Comparison of ENCODE assay signal across 8 mouse cellular contexts in genomic region chr3:103852565-103853299, GRCm38 (mm10). TPM values are rescaled to one million over a fixed set of nuclear protein-coding genes. Genes with fewer than 3 reads are reported as not detected.
DNase-seq lines count a peak whose midpoint lies in the region; ATAC-seq lines count a peak whose summit lies in the region.

No protein-coding gene starts in this region.

- no peak overlapping the region for H3K9ac ChIP-seq in heart, embryonic 16.5 days (ENCODE audit: low read length)
- H3K9ac ChIP-seq in hindbrain, embryonic 14.5 days, result no peak overlapping the region

- H3K9me3 ChIP-seq in heart, embryonic 16.5 days (replicated peaks; ENCODE audit: control insufficient read depth, low read length), result no peaks in the 10 kb centered on the region
- no peaks in the 10 kb centered on the region for H3K9me3 ChIP-seq in embryonic facial prominence, embryonic 10.5 days
- no peaks in the 10 kb centered on the region for H3K9me3 ChIP-seq in hindbrain, embryonic 14.5 days (ENCODE audit: control insufficient read depth, low read length)

- intact Hi-C loops in heart, postnatal 25 days (cut with DNase I), result loop anchor here (5.0 kb wide), 1 partner anchor 35 kb away; no protein-coding TSS in a partner anchor
- intact Hi-C loops in left cerebral cortex, postnatal 14 days (cut with DNase I), result no loop called here

- DNase-seq in heart, postnatal 25 days (ENCODE audit: low spot score), result no peak
- peak; percentile 82 to 87 for DNase-seq in B cell, adult 2 months
- peak; percentile 66 for DNase-seq in adrenal gland, postnatal 10 days
- DNase-seq in embryonic facial prominence, embryonic 10.5 days (ENCODE audit: low spot score), result peak; percentile 10
- peak; percentile 59 to 63 for DNase-seq in left cerebral cortex, postnatal 14 days (ENCODE audit: low spot score in 2 of 2)
- DNase-seq in retina, postnatal 1 day, result peak; percentile 61
- no peak for DNase-seq in hindbrain, embryonic 14.5 days (ENCODE audit: low spot score)

- WGBS in heart, embryonic 16.5 days, result 50% methylated on average over 3 of the region's 3 CpGs
- 74% methylated on average over 3 of the region's 3 CpGs for WGBS in embryonic facial prominence, embryonic 10.5 days
- WGBS in hindbrain, embryonic 14.5 days, result 69% methylated on average over 3 of the region's 3 CpGs

- no peaks in the 10 kb centered on the region for H3K36me3 ChIP-seq in heart, embryonic 16.5 days (ENCODE audit: control insufficient read depth, insufficient read depth)
- H3K36me3 ChIP-seq in embryonic facial prominence, embryonic 10.5 days (replicated peaks), result no peaks in the 10 kb centered on the region
- no peaks in the 10 kb centered on the region for H3K36me3 ChIP-seq in hindbrain, embryonic 14.5 days (replicated peaks; ENCODE audit: control insufficient read depth, insufficient read depth)

- no peak overlapping the region for H3K4me2 ChIP-seq in heart, embryonic 16.5 days (ENCODE audit: low read depth, low read length)
- H3K4me2 ChIP-seq in hindbrain, embryonic 14.5 days (replicated peaks), result no peak overlapping the region

- no peaks in the 10 kb centered on the region for H3K27me3 ChIP-seq in heart, embryonic 16.5 days (ENCODE audit: control insufficient read depth, insufficient read depth, low read length)
- H3K27me3 ChIP-seq in embryonic facial prominence, embryonic 10.5 days (replicated peaks; ENCODE audit: low read depth, poor library complexity, severe bottlenecking), result no peaks in the 10 kb centered on the region
- no peaks in the 10 kb centered on the region for H3K27me3 ChIP-seq in hindbrain, embryonic 14.5 days (ENCODE audit: control insufficient read depth, insufficient read depth, low read length)

- ATAC-seq in heart, embryonic 16.5 days (replicated peaks; ENCODE audit: extremely low read depth, insufficient read depth, low FRiP score), result peak; percentile 32; the same call in 1 of the 2 replicates
- ATAC-seq in hindbrain, embryonic 14.5 days (ENCODE audit: low FRiP score), result no peak

- H3K27ac ChIP-seq in heart, embryonic 16.5 days (ENCODE audit: low read length), result no peak overlapping the region
- no peak overlapping the region for H3K27ac ChIP-seq in embryonic facial prominence, embryonic 10.5 days (replicated peaks)
- H3K27ac ChIP-seq in hindbrain, embryonic 14.5 days, result no peak overlapping the region

- no peaks in the 10 kb centered on the region for H3K4me1 ChIP-seq in heart, embryonic 16.5 days (ENCODE audit: control insufficient read depth, insufficient read depth, low read length)
- H3K4me1 ChIP-seq in embryonic facial prominence, embryonic 10.5 days, result no peaks in the 10 kb centered on the region
- H3K4me1 ChIP-seq in hindbrain, embryonic 14.5 days (replicated peaks; ENCODE audit: control insufficient read depth, insufficient read depth, low read length), result no peaks in the 10 kb centered on the region

- H3K4me3 ChIP-seq in heart, embryonic 16.5 days (ENCODE audit: low read length), result no peak overlapping the region
- no peak overlapping the region for H3K4me3 ChIP-seq in embryonic facial prominence, embryonic 10.5 days
- H3K4me3 ChIP-seq in hindbrain, embryonic 14.5 days (replicated peaks; ENCODE audit: low read length), result no peak overlapping the region

RNA-seq across cellular contexts. Expression of gene Ptpn22, which starts 6.9 kb away (rescaled TPM):
- 3.3 and 6.7 TPM in 2 replicates for polyA plus RNA-seq in heart, embryonic 16.5 days (2015; fragmentation: Nextera tagmentation; extraction: Ambion mirVana)
- total RNA-seq in heart, postnatal 25 days (2021), result 1 to 10 TPM in 1 of 2 experiments, under 1 TPM in 1; 0.61 to 1.1 TPM
- 1 to 10 TPM; 2.6 to 3.2 TPM for total RNA-seq in adrenal gland, postnatal 10 days (2021)
- polyA plus RNA-seq in embryonic facial prominence, embryonic 10.5 days (2016; fragmentation: Nextera tagmentation; extraction: Ambion mirVana), result 0.11 and 0.33 TPM in 2 replicates
- total RNA-seq in left cerebral cortex, postnatal 14 days (2021), result under 1 TPM; 0.89 to 0.92 TPM
- 0.17 and 0.84 TPM in 2 replicates for polyA plus RNA-seq in hindbrain, embryonic 14.5 days (2014; fragmentation: Nextera tagmentation; extraction: Ambion mirVana)

RNA-seq across cellular contexts. Expression of gene Bcl2l15, which starts 20.3 kb away (rescaled TPM):
- 0.43 TPM in 1 of 2 replicates, not detected in the other for polyA plus RNA-seq in heart, embryonic 16.5 days (2015; fragmentation: Nextera tagmentation; extraction: Ambion mirVana)
- total RNA-seq in heart, postnatal 25 days (2021), result not detected
- under 1 TPM in 1 of 2 experiments, not detected in 1; 0.36 TPM for total RNA-seq in adrenal gland, postnatal 10 days (2021)
- polyA plus RNA-seq in embryonic facial prominence, embryonic 10.5 days (2016; fragmentation: Nextera tagmentation; extraction: Ambion mirVana), result 0.24 and 0.42 TPM in 2 replicates
- under 1 TPM; 0.36 to 0.66 TPM for total RNA-seq in left cerebral cortex, postnatal 14 days (2021)
- polyA plus RNA-seq in hindbrain, embryonic 14.5 days (2014; fragmentation: Nextera tagmentation; extraction: Ambion mirVana), result 0.26 and 0.31 TPM in 2 replicates

RNA-seq across cellular contexts. Expression of gene Gm43064, which starts 43.4 kb away (rescaled TPM):
- 0.30 and 0.32 TPM in 2 replicates for polyA plus RNA-seq in heart, embryonic 16.5 days (2015; fragmentation: Nextera tagmentation; extraction: Ambion mirVana)
- not detected for total RNA-seq in heart, postnatal 25 days (2021)
- under 1 TPM in 1 of 2 experiments, not detected in 1; 0.58 TPM for total RNA-seq in adrenal gland, postnatal 10 days (2021)
- polyA plus RNA-seq in embryonic facial prominence, embryonic 10.5 days (2016; fragmentation: Nextera tagmentation; extraction: Ambion mirVana), result 0.16 TPM in 1 of 2 replicates, not detected in the other
- total RNA-seq in left cerebral cortex, postnatal 14 days (2021), result under 1 TPM in 1 of 2 experiments, not detected in 1; 0.62 TPM
- polyA plus RNA-seq in hindbrain, embryonic 14.5 days (2014; fragmentation: Nextera tagmentation; extraction: Ambion mirVana), result 0.54 TPM in 1 of 2 replicates, not detected in the other

RNA-seq across cellular contexts. Expression of gene Ap4b1, which starts 43.4 kb away (rescaled TPM):
- 16.2 and 17.2 TPM in 2 replicates for polyA plus RNA-seq in heart, embryonic 16.5 days (2015; fragmentation: Nextera tagmentation; extraction: Ambion mirVana)
- total RNA-seq in heart, postnatal 25 days (2021), result 10 to 100 TPM; 11.7 to 14.9 TPM
- total RNA-seq in adrenal gland, postnatal 10 days (2021), result 10 to 100 TPM; 18.8 to 23.7 TPM
- polyA plus RNA-seq in embryonic facial prominence, embryonic 10.5 days (2016; fragmentation: Nextera tagmentation; extraction: Ambion mirVana), result 20.4 and 22.7 TPM in 2 replicates
- total RNA-seq in left cerebral cortex, postnatal 14 days (2021), result 10 to 100 TPM; 12.8 to 13.4 TPM
- polyA plus RNA-seq in hindbrain, embryonic 14.5 days (2014; fragmentation: Nextera tagmentation; extraction: Ambion mirVana), result 20.4 and 25.2 TPM in 2 replicates

RNA-seq across cellular contexts. Expression of gene Dclre1b, which starts 43.5 kb away (rescaled TPM):
- 17.1 and 18.7 TPM in 2 replicates for polyA plus RNA-seq in heart, embryonic 16.5 days (2015; fragmentation: Nextera tagmentation; extraction: Ambion mirVana)
- 1 to 10 TPM; 7.3 to 8.6 TPM for total RNA-seq in heart, postnatal 25 days (2021)
- 10 to 100 TPM; 15.1 to 16.9 TPM for total RNA-seq in adrenal gland, postnatal 10 days (2021)
- polyA plus RNA-seq in embryonic facial prominence, embryonic 10.5 days (2016; fragmentation: Nextera tagmentation; extraction: Ambion mirVana), result 36.4 and 41.5 TPM in 2 replicates
- total RNA-seq in left cerebral cortex, postnatal 14 days (2021), result 1 to 10 TPM; 5.5 to 7.2 TPM
- 18.5 and 18.8 TPM in 2 replicates for polyA plus RNA-seq in hindbrain, embryonic 14.5 days (2014; fragmentation: Nextera tagmentation; extraction: Ambion mirVana)

Comparison
In these comparisons a context has a peak if more than half of its experiments do, and no peak if none do; other contexts are left out.
1. DNase-seq: peak in B cell, adult 2 months (2 of 2), adrenal gland, postnatal 10 days (single experiment), embryonic facial prominence, embryonic 10.5 days (single experiment), left cerebral cortex, postnatal 14 days (2 of 2) and retina, postnatal 1 day (single experiment); none in heart, postnatal 25 days (single experiment) and hindbrain, embryonic 14.5 days (single experiment).